Mouse (Mus musculus): ENCODE measurements around the gene Gm960. TPM values are rescaled to one million over a fixed set of nuclear protein-coding genes. Genes with fewer than 3 reads are reported as not detected.
A peak's percentile ranks its signal among the peaks of the same experiment; 100 is the strongest.

The Gm960 gene
- polyA plus RNA-seq, 1 experiment from 2014 or later: 4.9 TPM

- H3K9ac ChIP-seq (ENCODE audit: low read depth, low read length): no peak overlapping the region
- H3K9me3 ChIP-seq (ENCODE audit: control insufficient read depth, low read length): no peaks in the 10 kb centered on the region
- no peak overlapping the region for H3K27ac ChIP-seq (ENCODE audit: low read depth, low read length)
- ATAC-seq (ENCODE audit: low FRiP score) (no peak), DNase-seq (ENCODE audit: low spot score) (no peak)
- H3K4me1 ChIP-seq (replicated peaks; ENCODE audit: control insufficient read depth, insufficient read depth, low read length): no peaks in the 10 kb centered on the region
- no peaks in the 10 kb centered on the region for H3K27me3 ChIP-seq (ENCODE audit: control insufficient read depth, insufficient read depth, low read length)
- no peak overlapping the region for H3K4me3 ChIP-seq (ENCODE audit: low read depth, low read length)
- WGBS: 85% methylated on average over 4 of the region's 4 CpGs
- H3K4me2 ChIP-seq (replicated peaks; ENCODE audit: low read depth, low read length): no peak overlapping the region
- no peaks in the 10 kb centered on the region for H3K36me3 ChIP-seq (ENCODE audit: control insufficient read depth, insufficient read depth, low read length)
Observed at GRCm38 (mm10) chr19:4605654-4606053, 92.8 kb downstream of the Gm960 start.

DNA sequence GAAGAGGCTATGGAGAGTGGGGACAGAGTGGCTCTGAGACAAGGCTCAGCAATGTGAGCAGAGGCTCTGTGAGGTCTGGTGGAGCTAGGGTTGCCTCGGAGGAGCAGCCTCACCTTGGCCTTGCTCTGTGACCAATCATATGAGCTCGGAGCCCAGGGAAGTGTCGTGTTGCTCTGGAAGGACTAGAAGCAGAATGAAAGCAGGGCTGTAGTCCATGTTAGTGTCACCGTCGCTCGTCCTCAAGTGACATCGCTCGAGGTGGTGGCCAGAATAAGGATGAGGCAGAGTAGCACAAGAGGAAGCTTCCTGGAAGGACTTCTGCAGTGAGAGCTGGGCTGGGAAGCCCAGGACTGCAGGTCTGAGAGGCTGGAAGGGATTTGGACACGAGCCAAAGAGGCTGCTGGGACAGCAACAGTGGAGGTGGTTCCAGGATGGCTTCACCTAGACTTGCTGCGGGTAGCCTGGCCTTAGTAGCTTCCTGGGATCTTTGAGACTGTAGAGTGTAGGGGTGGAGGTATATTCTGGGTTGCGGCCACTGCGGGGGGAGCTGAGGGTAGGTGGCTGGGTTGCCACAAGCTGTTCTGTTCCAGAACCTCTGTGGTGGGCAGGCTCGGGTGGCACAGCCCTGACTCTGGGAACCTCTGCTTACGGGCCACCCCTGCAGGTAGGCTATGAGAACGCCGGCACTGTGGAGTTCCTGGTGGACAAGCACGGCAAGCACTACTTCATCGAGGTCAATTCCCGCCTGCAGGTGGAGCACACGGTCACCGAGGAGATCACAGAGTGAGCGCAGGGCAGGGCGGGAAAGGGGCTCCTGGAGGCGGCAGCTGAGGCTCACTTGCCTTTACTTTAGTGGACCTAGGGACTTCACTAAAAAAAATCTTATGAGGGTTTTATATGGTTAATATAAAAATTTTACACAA is 94.4 kb downstream of the Gm960 start:
- WGBS: 40% methylated on average over 24 of the region's 24 CpGs
- Histone ChIP-seq H3K4me1 (replicated peaks; ENCODE audit: control insufficient read depth, insufficient read depth, low read length) (no peaks in the 10 kb centered on the region), H3K36me3 (ENCODE audit: control insufficient read depth, insufficient read depth, low read length) (no peaks in the 10 kb centered on the region), H3K27me3 (ENCODE audit: control insufficient read depth, insufficient read depth, low read length) (no peaks in the 10 kb centered on the region), H3K4me3 (ENCODE audit: low read depth, low read length) (no peak overlapping the region), H3K4me2 (replicated peaks; ENCODE audit: low read depth, low read length) (no peak overlapping the region), H3K9ac (ENCODE audit: low read depth, low read length) (no peak overlapping the region), H3K9me3 (ENCODE audit: control insufficient read depth, low read length) (no peaks in the 10 kb centered on the region), H3K27ac (ENCODE audit: low read depth, low read length) (no peak overlapping the region)
- DNase-seq (ENCODE audit: low spot score): peak; percentile 47
- ATAC-seq (ENCODE audit: low FRiP score): no peak

DNA sequence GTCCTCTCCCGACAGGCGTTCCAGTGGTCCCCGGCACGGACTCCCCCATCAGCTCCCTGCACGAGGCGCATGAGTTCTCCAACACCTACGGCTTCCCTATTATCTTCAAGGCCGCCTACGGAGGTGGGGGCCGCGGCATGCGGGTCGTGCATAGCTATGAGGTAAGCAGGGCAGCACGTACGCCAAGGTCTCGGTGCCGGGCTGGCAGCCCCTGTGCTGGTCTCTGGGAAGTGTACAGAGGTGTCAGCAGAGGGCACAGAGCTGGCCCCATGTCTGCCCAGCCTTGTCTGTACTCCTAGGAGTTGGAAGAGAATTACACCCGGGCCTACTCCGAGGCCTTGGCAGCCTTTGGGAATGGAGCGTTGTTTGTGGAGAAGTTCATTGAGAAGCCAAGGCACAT is 96.0 kb downstream of the Gm960 start:
- H3K27me3 ChIP-seq (ENCODE audit: control insufficient read depth, insufficient read depth, low read length): no peaks in the 10 kb centered on the region
- 90% methylated on average over 20 of the region's 20 CpGs for WGBS

GRCm38 (mm10) chr19:4596071-4596470 is 102.4 kb downstream of the Gm960 start:
- ATAC-seq (ENCODE audit: low FRiP score) (no peak), DNase-seq (ENCODE audit: low spot score) (no peak)
- 88% methylated on average over 2 of the region's 2 CpGs for WGBS
- Histone ChIP-seq H3K27me3 (ENCODE audit: control insufficient read depth, insufficient read depth, low read length) (no peaks in the 10 kb centered on the region), H3K9ac (ENCODE audit: low read depth, low read length) (no peak overlapping the region), H3K27ac (ENCODE audit: low read depth, low read length) (no peak overlapping the region), H3K9me3 (ENCODE audit: control insufficient read depth, low read length) (no peaks in the 10 kb centered on the region), H3K36me3 (ENCODE audit: control insufficient read depth, insufficient read depth, low read length) (no peaks in the 10 kb centered on the region), H3K4me3 (ENCODE audit: low read depth, low read length) (no peak overlapping the region), H3K4me2 (replicated peaks; ENCODE audit: low read depth, low read length) (no peak overlapping the region), H3K4me1 (replicated peaks; ENCODE audit: control insufficient read depth, insufficient read depth, low read length) (no peaks in the 10 kb centered on the region)

More for the DNA sequence above, 96.0 kb downstream of the Gm960 start:
- H3K27ac ChIP-seq (ENCODE audit: low read depth, low read length): no peak overlapping the region
- H3K9me3 ChIP-seq (ENCODE audit: control insufficient read depth, low read length): no peaks in the 10 kb centered on the region
- H3K4me1 ChIP-seq (replicated peaks; ENCODE audit: control insufficient read depth, insufficient read depth, low read length): no peaks in the 10 kb centered on the region
- no peak overlapping the region for H3K9ac ChIP-seq (ENCODE audit: low read depth, low read length)
- no peaks in the 10 kb centered on the region for H3K36me3 ChIP-seq (ENCODE audit: control insufficient read depth, insufficient read depth, low read length)
- H3K4me3 ChIP-seq (ENCODE audit: low read depth, low read length): no peak overlapping the region
- no peak for ATAC-seq (ENCODE audit: low FRiP score)
- H3K4me2 ChIP-seq (replicated peaks; ENCODE audit: low read depth, low read length): no peak overlapping the region
- DNase-seq (ENCODE audit: low spot score): no peak

- H3K4me2 ChIP-seq (replicated peaks; ENCODE audit: low read depth, low read length): no peak overlapping the region
- WGBS: 58% methylated on average over 7 of the region's 7 CpGs
- H3K9me3 ChIP-seq (ENCODE audit: control insufficient read depth, low read length): no peaks in the 10 kb centered on the region
- H3K4me1 ChIP-seq (replicated peaks; ENCODE audit: control insufficient read depth, insufficient read depth, low read length): no peaks in the 10 kb centered on the region
- H3K4me3 ChIP-seq (ENCODE audit: low read depth, low read length): no peak overlapping the region
- no peaks in the 10 kb centered on the region for H3K36me3 ChIP-seq (ENCODE audit: control insufficient read depth, insufficient read depth, low read length)
- no peak overlapping the region for H3K27ac ChIP-seq (ENCODE audit: low read depth, low read length)
- DNase-seq (ENCODE audit: low spot score) (no peak), ATAC-seq (ENCODE audit: low FRiP score) (no peak)
- H3K9ac ChIP-seq (ENCODE audit: low read depth, low read length): no peak overlapping the region
- no peaks in the 10 kb centered on the region for H3K27me3 ChIP-seq (ENCODE audit: control insufficient read depth, insufficient read depth, low read length)
Observed at GRCm38 (mm10) chr19:4593792-4594522, 104.5 kb downstream of the Gm960 start.

DNA sequence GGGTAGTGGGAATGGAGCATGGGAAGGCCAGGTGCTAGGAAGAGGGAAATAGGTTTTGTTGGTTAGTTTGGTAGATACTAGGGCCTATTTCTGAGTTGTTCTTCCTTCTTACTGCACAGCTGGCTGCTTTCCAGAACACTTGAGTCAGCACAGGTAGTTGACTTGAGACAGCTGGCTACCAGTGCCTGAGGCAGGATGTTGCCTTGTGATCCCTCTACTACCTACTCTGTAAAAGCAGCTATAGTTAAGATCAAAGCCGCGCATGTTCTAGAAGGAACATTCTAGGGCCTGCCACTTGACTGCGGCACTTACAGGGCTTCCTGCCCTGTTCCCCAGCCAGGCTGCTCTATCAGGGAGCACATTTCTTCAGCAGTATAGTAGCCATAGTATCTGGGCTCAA is 108.4 kb downstream of the Gm960 start:
- 89% methylated on average over 3 of the region's 3 CpGs for WGBS
- no peaks in the 10 kb centered on the region for H3K4me1 ChIP-seq (replicated peaks; ENCODE audit: control insufficient read depth, insufficient read depth, low read length)
- ATAC-seq (ENCODE audit: low FRiP score) (no peak), DNase-seq (ENCODE audit: low spot score) (no peak)
- H3K27me3 ChIP-seq (ENCODE audit: control insufficient read depth, insufficient read depth, low read length): no peaks in the 10 kb centered on the region
- no peaks in the 10 kb centered on the region for H3K9me3 ChIP-seq (ENCODE audit: control insufficient read depth, low read length)
- no peaks in the 10 kb centered on the region for H3K36me3 ChIP-seq (ENCODE audit: control insufficient read depth, insufficient read depth, low read length)
- H3K4me2 ChIP-seq (replicated peaks; ENCODE audit: low read depth, low read length): no peak overlapping the region
- no peak overlapping the region for H3K27ac ChIP-seq (ENCODE audit: low read depth, low read length)
- H3K4me3 ChIP-seq (ENCODE audit: low read depth, low read length): no peak overlapping the region
- no peak overlapping the region for H3K9ac ChIP-seq (ENCODE audit: low read depth, low read length)

GRCm38 (mm10) chr19:4589081-4589480 is 109.4 kb downstream of the Gm960 start:
- ATAC-seq (ENCODE audit: low FRiP score): no peak
- Histone ChIP-seq H3K4me3 (ENCODE audit: low read depth, low read length) (no peak overlapping the region), H3K9ac (ENCODE audit: low read depth, low read length) (no peak overlapping the region), H3K36me3 (ENCODE audit: control insufficient read depth, insufficient read depth, low read length) (no peaks in the 10 kb centered on the region), H3K27me3 (ENCODE audit: control insufficient read depth, insufficient read depth, low read length) (no peaks in the 10 kb centered on the region), H3K4me2 (replicated peaks; ENCODE audit: low read depth, low read length) (no peak overlapping the region), H3K9me3 (ENCODE audit: control insufficient read depth, low read length) (no peaks in the 10 kb centered on the region), H3K27ac (ENCODE audit: low read depth, low read length) (no peak overlapping the region), H3K4me1 (replicated peaks; ENCODE audit: control insufficient read depth, insufficient read depth, low read length) (no peaks in the 10 kb centered on the region)
- DNase-seq (ENCODE audit: low spot score): no peak
- WGBS: 72% methylated on average over 1 of the region's 1 CpGs

DNA sequence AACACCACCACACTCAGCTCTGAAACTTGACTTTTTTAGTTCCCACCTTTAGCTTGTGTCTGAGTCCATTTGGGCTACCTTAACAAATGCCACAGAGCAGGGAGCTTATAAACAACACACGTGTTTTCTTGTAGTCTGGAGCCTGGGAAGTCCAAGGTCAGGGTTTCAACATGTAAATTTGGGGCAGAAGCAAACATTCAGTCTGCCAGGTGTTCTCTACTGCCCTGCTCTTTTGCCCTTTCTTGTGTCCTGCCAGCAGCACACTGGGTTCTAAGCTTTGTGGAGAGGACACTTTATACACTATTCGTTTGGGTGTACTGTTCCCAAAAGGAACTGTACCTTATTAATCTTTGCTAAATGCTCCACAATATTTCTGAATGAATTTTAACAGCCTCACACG is 110.0 kb downstream of the Gm960 start:
- no peak for ATAC-seq (ENCODE audit: low FRiP score)
- WGBS: 73% methylated on average over 3 of the region's 3 CpGs

More for the DNA sequence above, 110.0 kb downstream of the Gm960 start:
- Histone ChIP-seq H3K4me1 (replicated peaks; ENCODE audit: control insufficient read depth, insufficient read depth, low read length) (no peaks in the 10 kb centered on the region), H3K4me3 (ENCODE audit: low read depth, low read length) (no peak overlapping the region), H3K36me3 (ENCODE audit: control insufficient read depth, insufficient read depth, low read length) (no peaks in the 10 kb centered on the region), H3K9ac (ENCODE audit: low read depth, low read length) (no peak overlapping the region), H3K27ac (ENCODE audit: low read depth, low read length) (no peak overlapping the region), H3K4me2 (replicated peaks; ENCODE audit: low read depth, low read length) (no peak overlapping the region), H3K9me3 (ENCODE audit: control insufficient read depth, low read length) (no peaks in the 10 kb centered on the region), H3K27me3 (ENCODE audit: control insufficient read depth, insufficient read depth, low read length) (no peaks in the 10 kb centered on the region)
- no peak for DNase-seq (ENCODE audit: low spot score)
